Mouse (Mus musculus) C2C12 (cell line): ENCODE measurements around the gene Nsd2.

ENCODE experiments used
- CTCF ChIP-seq: IDR thresholded peaks from one replicate; pipeline ENCODE4 v1.5.1; 2011; ENCODE audit not compliant: control insufficient read depth, insufficient read depth, insufficient read length
- MYOG ChIP-seq: IDR thresholded peaks from one replicate; pipeline ENCODE4 v1.6.1; 2011; ENCODE audit not compliant: control insufficient read depth, insufficient read length; ENCODE audit errors: extremely low read depth

GRCm38 (mm10) chr5:33821901-33822427 lies 1.4 kb downstream of the Nsd2 start:
- TF ChIP-seq CTCF, result no peak
- no peak for TF ChIP-seq MYOG
